8 mouse cellular contexts compared by ENCODE assay signal in the genomic region with DNA sequence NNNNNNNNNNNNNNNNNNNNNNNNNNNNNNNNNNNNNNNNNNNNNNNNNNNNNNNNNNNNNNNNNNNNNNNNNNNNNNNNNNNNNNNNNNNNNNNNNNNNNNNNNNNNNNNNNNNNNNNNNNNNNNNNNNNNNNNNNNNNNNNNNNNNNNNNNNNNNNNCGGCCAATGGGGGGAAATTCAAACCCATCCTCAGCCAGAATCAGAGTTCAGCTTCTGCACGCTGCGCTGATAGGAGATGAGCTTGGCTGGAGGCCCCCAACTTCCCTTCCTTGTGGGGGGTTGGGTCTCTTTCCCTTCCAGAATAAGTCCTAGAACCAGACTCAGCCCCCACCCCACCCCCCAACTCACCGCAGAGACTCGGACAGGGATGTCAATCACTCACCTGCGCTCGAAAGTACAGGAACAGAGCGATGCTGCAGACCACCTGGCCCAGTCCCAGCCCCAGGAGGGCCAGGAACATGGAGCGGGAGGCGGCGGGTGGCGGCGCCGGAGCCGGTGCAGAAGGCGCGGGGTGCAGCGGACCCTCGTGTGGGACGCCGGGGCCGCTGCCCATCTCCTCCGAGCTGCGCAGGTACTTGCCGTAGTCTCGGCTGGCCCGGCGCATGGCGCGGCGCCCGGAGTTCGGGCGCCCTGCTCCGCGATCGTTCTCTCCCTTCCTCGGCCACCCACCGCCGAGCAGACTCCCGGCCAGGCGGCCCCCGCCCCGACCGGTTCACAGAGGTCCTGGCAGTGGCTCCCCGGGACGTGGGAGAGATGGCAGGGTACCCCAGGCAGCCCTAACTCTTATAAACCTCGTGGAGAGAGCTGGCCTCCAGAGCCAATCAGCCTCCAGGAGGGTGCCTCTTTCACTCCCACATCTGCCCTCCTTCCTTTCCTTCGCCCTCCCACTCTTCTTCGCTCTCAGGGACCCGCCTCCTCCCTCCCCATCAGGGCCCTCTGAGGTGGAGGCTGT. TPM values are rescaled to one million over a fixed set of nuclear protein-coding genes. Genes with fewer than 3 reads are reported as not detected.
DNase-seq lines count a peak whose midpoint lies in the region; ATAC-seq and TF ChIP-seq lines count a peak whose summit lies in the region.

Gene Tnfsf11 (minus strand): TSS at position 758 of the 952 bp plus-strand sequence.

- 2% methylated on average over 51 of the region's 51 CpGs for WGBS in bone marrow, adult 2 months
- WGBS in forebrain, postnatal 0 days, result 4% methylated on average over 48 of the region's 51 CpGs
- 2% methylated on average over 47 of the region's 51 CpGs for WGBS in limb, embryonic 15.5 days
- WGBS in stomach, embryonic 15.5 days, result 2% methylated on average over 49 of the region's 51 CpGs

- peak within 1 kb of the TSS; percentile 45 for H3K4me3 ChIP-seq in left cerebral cortex, adult 2 months
- peak within 1 kb of the TSS; percentile 14 for H3K4me3 ChIP-seq in bone marrow, adult 2 months (replicated peaks; ENCODE audit: control insufficient read depth, low read depth, low read length)
- H3K4me3 ChIP-seq in forebrain, postnatal 0 days (ENCODE audit: low read depth, low read length), result peak within 1 kb of the TSS; percentile 44
- peak within 1 kb of the TSS; percentile 50 for H3K4me3 ChIP-seq in limb, embryonic 15.5 days
- H3K4me3 ChIP-seq in stomach, embryonic 15.5 days (replicated peaks), result peak within 1 kb of the TSS; percentile 46

- H3K4me1 ChIP-seq in bone marrow, adult 2 months (ENCODE audit: control insufficient read depth, insufficient read depth, low read length), result no peaks in the 10 kb centered on the region
- H3K4me1 ChIP-seq in forebrain, postnatal 0 days (ENCODE audit: insufficient read depth), result no peaks in the 10 kb centered on the region
- peaks cover 11% of the 10 kb centered on the region; the same call in 1 of the 2 replicates for H3K4me1 ChIP-seq in limb, embryonic 15.5 days
- peaks cover 6% of the 10 kb centered on the region; the same call in 1 of the 2 replicates for H3K4me1 ChIP-seq in stomach, embryonic 15.5 days

- TF ChIP-seq CTCF in left cerebral cortex, adult 2 months (IDR thresholded peaks at IDR 0.05), result no peak
- TF ChIP-seq CTCF in bone marrow, adult 2 months (IDR thresholded peaks at IDR 0.05; ENCODE audit: control insufficient read depth, insufficient read depth, low read length), result no peak
- no peak for TF ChIP-seq CTCF in forebrain, postnatal 0 days (IDR thresholded peaks at IDR 0.05; ENCODE audit: low read depth)

- H3K9ac ChIP-seq in forebrain, postnatal 0 days, result peak within 1 kb of the TSS; percentile 37
- peak within 1 kb of the TSS; percentile 33 for H3K9ac ChIP-seq in limb, embryonic 15.5 days
- no peak within 1 kb of the TSS for H3K9ac ChIP-seq in stomach, embryonic 15.5 days

- TF ChIP-seq POLR2A in bone marrow, adult 2 months (IDR thresholded peaks at IDR 0.05; ENCODE audit: borderline replicate concordance, control insufficient read depth, low read depth, low read length), result no peak

- H3K27ac ChIP-seq in left cerebral cortex, adult 2 months, result no peak within 1 kb of the TSS
- H3K27ac ChIP-seq in bone marrow, adult 2 months (ENCODE audit: control insufficient read depth, insufficient read depth, low read depth, low read length, poor library complexity), result no peak within 1 kb of the TSS
- no peak within 1 kb of the TSS for H3K27ac ChIP-seq in forebrain, postnatal 0 days (ENCODE audit: low read depth, low read length)
- no peak within 1 kb of the TSS for H3K27ac ChIP-seq in limb, embryonic 15.5 days
- H3K27ac ChIP-seq in stomach, embryonic 15.5 days, result no peak within 1 kb of the TSS

- peak within 1 kb of the TSS; percentile 85 for H3K4me2 ChIP-seq in forebrain, postnatal 0 days (ENCODE audit: low read depth)
- H3K4me2 ChIP-seq in limb, embryonic 15.5 days, result peak within 1 kb of the TSS; percentile 95
- peak within 1 kb of the TSS; percentile 93 for H3K4me2 ChIP-seq in stomach, embryonic 15.5 days

- intact Hi-C loops in left cerebral cortex, adult 2 months (cut with DNase I), result no loop called here

- H3K36me3 ChIP-seq in forebrain, postnatal 0 days (ENCODE audit: insufficient read depth), result no peaks in the 10 kb centered on the region
- H3K36me3 ChIP-seq in limb, embryonic 15.5 days, result no peaks in the 10 kb centered on the region
- H3K36me3 ChIP-seq in stomach, embryonic 15.5 days, result no peaks in the 10 kb centered on the region

- no peaks in the 10 kb centered on the region for H3K9me3 ChIP-seq in forebrain, postnatal 0 days (ENCODE audit: low read length)
- no peaks in the 10 kb centered on the region for H3K9me3 ChIP-seq in limb, embryonic 15.5 days
- no peaks in the 10 kb centered on the region for H3K9me3 ChIP-seq in stomach, embryonic 15.5 days

- H3K27me3 ChIP-seq in forebrain, postnatal 0 days (ENCODE audit: insufficient read depth, low read length), result peaks cover 25% of the 10 kb centered on the region
- H3K27me3 ChIP-seq in limb, embryonic 15.5 days, result peaks cover 32% of the 10 kb centered on the region
- H3K27me3 ChIP-seq in stomach, embryonic 15.5 days (replicated peaks), result peaks cover 13% of the 10 kb centered on the region

- peak; percentile 45; the same call in 1 of the 2 replicates for ATAC-seq in forebrain, postnatal 0 days
- peak; percentile 19; the same call in 1 of the 2 replicates for ATAC-seq in limb, embryonic 15.5 days (ENCODE audit: insufficient number of reproducible peaks, low FRiP score, low TSS enrichment, low read depth)
- ATAC-seq in stomach, embryonic 15.5 days (ENCODE audit: insufficient read depth, low FRiP score, low read depth), result peak; percentile 22; the same call in 1 of the 2 replicates
- no peak for ATAC-seq in cerebellum, adult (ENCODE audit: insufficient number of reproducible peaks, low FRiP score, low TSS enrichment)

- no peak for DNase-seq in left cerebral cortex, adult 2 months (ENCODE audit: extremely low spot score in 1 of 2, low spot score in 2 of 2)
- no peak for DNase-seq in left cerebral cortex, adult 9 months (ENCODE audit: low spot score in 2 of 2)
- DNase-seq in forebrain, postnatal 0 days, result no peak
- DNase-seq in ovary, adult 18-20 months (ENCODE audit: low spot score), result no peak

RNA-seq across cellular contexts. Expression of gene Tnfsf11, which starts in this region (rescaled TPM):
- total RNA-seq in left cerebral cortex, adult 2 months (2021), result not detected
- polyA plus RNA-seq in bone marrow, adult 2 months (2011; ENCODE audit: insufficient read depth, insufficient read length, low replicate concordance, missing spikeins), result not detected in 2 replicates
- 0.15 and 0.86 TPM in 2 replicates for total RNA-seq in forebrain, postnatal 0 days (2014; rRNA removed)
- 0.08 TPM in 2 replicates for polyA plus RNA-seq in forebrain, postnatal 0 days (2015; fragmentation: Nextera tagmentation; extraction: Ambion mirVana)
- 0.96 and 1.7 TPM in 2 replicates for polyA plus RNA-seq in limb, embryonic 15.5 days (2015; fragmentation: Nextera tagmentation; extraction: Ambion mirVana)
- polyA plus RNA-seq in stomach, embryonic 15.5 days (2015; fragmentation: Nextera tagmentation; extraction: Ambion mirVana), result 0.17 and 0.30 TPM in 2 replicates

Comparison
In these comparisons a context has a peak if more than half of its experiments do, and no peak if none do; other contexts are left out.
1. Peak in ATAC-seq, H3K4me3 ChIP-seq, H3K9ac ChIP-seq and H3K4me2 ChIP-seq in forebrain, postnatal 0 days; RNA of the gene not detected or under 1 TPM.
2. Peak in ATAC-seq, H3K4me3 ChIP-seq and H3K4me2 ChIP-seq in stomach, embryonic 15.5 days; RNA of the gene not detected or under 1 TPM.